Mouse (Mus musculus) small intestine, adult 2 months (tissue): Measurements from ENCODE around the gene Gsx1. TPM values are rescaled to one million over a fixed set of nuclear protein-coding genes. Genes with fewer than 3 reads are reported as not detected.

Experiments used
- H3K27ac ChIP-seq: fragments of 200-500 bp; 2 replicates; pipeline ENCODE4 v1.5.1; 2012; ENCODE audit warnings: low read depth, low read length, control low read depth, inconsistent platforms; ENCODE audit not compliant: insufficient read depth
- H3K27me3 ChIP-seq: fragments of 200-500 bp; 2 replicates; pipeline ENCODE4 v1.6.1; 2012; ENCODE audit warnings: mild to moderate bottlenecking, moderate library complexity, low read length, inconsistent platforms; ENCODE audit not compliant: control insufficient read depth, insufficient read depth
- H3K36me3 ChIP-seq: fragments of 200-500 bp; 2 replicates; pipeline ENCODE4 v1.6.1; 2012; ENCODE audit warnings: mild to moderate bottlenecking, low read length, control low read depth, inconsistent platforms; ENCODE audit not compliant: control insufficient read depth, insufficient read depth
- H3K4me1 ChIP-seq: fragments of 200-500 bp; 2 replicates; pipeline ENCODE4 v1.6.1; 2012; ENCODE audit warnings: low read length, inconsistent platforms, mixed read lengths; ENCODE audit not compliant: control insufficient read depth, insufficient read depth, insufficient read length
- H3K4me3 ChIP-seq: fragments of 200-500 bp; 2 replicates; pipeline ENCODE4 v1.5.1; 2012; ENCODE audit warnings: low read depth, mild to moderate bottlenecking, control low read depth, inconsistent platforms, low read length, moderate library complexity
- CTCF ChIP-seq: fragments of 200-500 bp; IDR thresholded peaks from 2 replicates; pipeline ENCODE4 v1.5.1; 2012; ENCODE audit warnings: low read depth, mild to moderate bottlenecking, control low read depth, inconsistent platforms, low read length, moderate library complexity, mixed read lengths; ENCODE audit not compliant: insufficient replicate concordance, insufficient read length; ENCODE audit errors: extremely low read depth
- POLR2A ChIP-seq: fragments of 200-500 bp; IDR thresholded peaks from 2 replicates; pipeline ENCODE4 v1.6.1; 2012; ENCODE audit warnings: low read depth, mild to moderate bottlenecking, control low read depth, inconsistent platforms, low read length, moderate library complexity
- WGBS: fragments of 180-500 bp; shearing (Covaris S2); methylation state at CpG from one replicate; pipeline ENCODE4 v1.1.7; 2018; 5-methylcytosine and 5-hydroxymethylcytosine counted together
- polyA plus RNA-seq: library from polyadenylated mRNA; depleted of rRNA; stranded (reverse); fragments of >200 nt; gene quantifications from 2 replicates; pipeline ENCODE4 v1.2.3, GENCODE M21; 2012

Gene Gsx1
- polyA plus RNA-seq, 1 experiment, result not detected

DNA sequence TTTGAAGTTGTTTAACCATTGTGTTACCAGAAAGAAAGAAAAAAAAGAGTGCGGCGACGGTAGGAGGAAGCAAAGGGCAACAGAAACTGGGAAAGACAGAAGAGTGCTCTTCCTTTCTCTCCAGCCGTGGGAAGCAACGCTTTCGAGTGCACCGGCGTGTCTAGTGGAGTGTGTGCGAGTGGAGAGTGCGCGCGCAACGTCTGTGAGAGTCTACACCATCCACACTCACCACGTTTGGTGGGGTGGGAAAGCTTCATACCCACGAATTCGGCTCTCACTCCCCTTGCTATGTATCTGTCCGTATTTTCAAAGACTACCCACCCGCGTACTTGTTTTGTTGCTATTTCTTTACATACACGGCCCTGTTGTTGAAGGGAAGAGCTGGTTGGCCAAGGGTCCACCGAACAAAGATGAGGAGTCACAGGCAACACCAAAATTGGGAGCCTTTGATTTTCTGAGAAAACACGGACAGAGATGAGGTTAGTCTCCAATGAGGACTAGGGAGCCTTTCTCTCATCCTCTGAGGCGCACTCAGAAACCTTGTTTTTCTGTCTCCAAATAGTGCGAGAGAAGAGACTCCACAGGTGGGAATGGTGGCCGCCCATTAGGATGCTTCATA lies 835 bp upstream of the Gsx1 start:
- Histone ChIP-seq H3K36me3 (no peaks in the 10 kb centered on the region), H3K27me3 (peaks cover 62% of the 10 kb centered on the region), H3K27ac (no peak overlapping the region), H3K4me1 (peaks cover 19% of the 10 kb centered on the region), H3K4me3 (peak overlapping the region; percentile 50)
- 5% methylated on average over 25 of the region's 25 CpGs for WGBS
- TF ChIP-seq POLR2A (no peak), CTCF (no peak)

DNA sequence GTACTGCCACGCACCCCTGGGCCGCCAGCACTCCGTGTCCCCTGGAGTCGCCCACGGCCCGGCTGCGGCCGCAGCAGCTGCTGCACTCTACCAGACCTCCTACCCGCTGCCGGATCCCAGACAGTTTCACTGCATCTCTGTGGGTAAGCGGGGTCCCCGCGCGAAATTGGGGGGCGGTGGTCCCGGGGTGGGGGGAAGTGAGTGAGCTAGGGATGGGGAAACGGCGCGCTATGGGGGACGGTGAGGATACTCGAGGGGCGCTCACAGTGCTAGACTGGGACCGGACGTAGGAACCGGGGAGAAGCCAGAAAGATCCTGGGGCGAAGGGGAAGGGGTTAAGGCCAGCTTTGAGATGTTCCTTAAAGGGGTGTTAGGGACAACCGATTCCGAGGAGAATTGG lies 660 bp downstream of the Gsx1 start:
- H3K27me3 ChIP-seq, result peaks cover 70% of the 10 kb centered on the region
- H3K27ac ChIP-seq, result no peak overlapping the region
- H3K4me1 ChIP-seq, result peaks cover 19% of the 10 kb centered on the region
- H3K36me3 ChIP-seq, result no peaks in the 10 kb centered on the region
- peak overlapping the region; percentile 18; the same call in 1 of the 2 replicates for H3K4me3 ChIP-seq
- TF ChIP-seq CTCF (no peak), POLR2A (no peak)
- WGBS, result 5% methylated on average over 28 of the region's 28 CpGs

DNA sequence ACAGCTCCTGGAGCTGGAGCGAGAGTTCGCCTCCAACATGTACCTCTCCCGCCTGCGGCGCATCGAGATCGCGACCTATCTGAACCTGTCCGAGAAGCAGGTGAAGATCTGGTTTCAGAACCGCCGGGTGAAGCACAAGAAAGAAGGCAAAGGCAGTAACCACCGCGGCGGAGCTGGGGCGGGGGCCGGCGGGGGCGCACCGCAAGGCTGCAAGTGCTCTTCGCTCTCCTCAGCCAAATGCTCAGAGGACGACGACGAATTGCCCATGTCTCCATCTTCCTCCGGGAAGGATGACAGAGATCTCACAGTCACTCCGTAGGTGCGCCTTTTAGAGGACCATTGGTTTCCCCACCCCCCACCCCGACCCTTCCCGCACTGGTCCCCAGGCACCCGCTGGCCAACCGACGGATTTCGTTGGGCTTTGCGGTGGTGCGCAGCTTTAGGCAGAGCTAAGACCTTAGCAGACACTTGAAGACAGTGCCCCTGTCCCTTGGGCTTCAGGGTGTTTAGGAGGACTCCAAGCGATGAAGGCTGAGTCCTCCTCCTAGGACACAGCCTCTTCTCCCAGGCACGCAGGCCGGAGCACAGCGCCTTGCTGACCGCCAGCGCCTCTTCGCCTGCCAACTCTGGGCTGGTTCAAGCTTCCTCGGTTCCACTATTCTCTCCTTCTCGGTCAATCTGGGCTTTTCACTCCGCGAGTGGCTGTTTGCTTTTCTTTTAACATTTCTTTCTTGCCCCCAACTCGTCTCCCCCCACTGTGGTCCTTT lies 1.5 kb downstream of the Gsx1 start:
- 4% methylated on average over 46 of the region's 46 CpGs for WGBS

DNA sequence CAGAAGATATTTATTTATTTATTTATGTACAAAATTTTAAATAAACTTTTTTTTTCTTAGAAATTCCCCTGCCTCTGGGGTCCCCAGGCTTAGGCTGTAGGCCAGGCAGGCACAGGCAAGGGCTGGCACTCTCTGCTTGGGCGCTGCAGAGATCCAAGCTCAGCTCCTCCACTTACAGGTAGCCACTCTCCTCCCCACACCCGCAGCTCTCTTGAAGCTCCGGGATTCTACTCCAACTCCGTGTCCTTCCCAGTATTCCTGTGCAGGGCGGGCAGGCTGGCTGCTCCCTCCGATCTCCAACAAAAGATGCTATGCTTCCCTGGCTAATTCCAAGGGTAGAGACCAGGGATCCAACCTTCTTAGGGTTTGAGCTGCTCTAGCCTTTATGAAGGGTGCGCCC lies 2.4 kb downstream of the Gsx1 start:
- H3K4me1 ChIP-seq, result peaks cover 19% of the 10 kb centered on the region
- no peak for TF ChIP-seq CTCF
- no peak for TF ChIP-seq POLR2A
- H3K4me3 ChIP-seq, result no peak overlapping the region
- no peak overlapping the region for H3K27ac ChIP-seq
- no peaks in the 10 kb centered on the region for H3K36me3 ChIP-seq
- WGBS, result 3% methylated on average over 7 of the region's 7 CpGs
- peaks cover 63% of the 10 kb centered on the region for H3K27me3 ChIP-seq

More for the DNA sequence above, 1.5 kb downstream of the Gsx1 start:
- Histone ChIP-seq H3K4me3 (no peak overlapping the region), H3K4me1 (peaks cover 19% of the 10 kb centered on the region), H3K27ac (no peak overlapping the region), H3K36me3 (no peaks in the 10 kb centered on the region), H3K27me3 (peaks cover 69% of the 10 kb centered on the region)
- TF ChIP-seq CTCF (no peak), POLR2A (no peak)

DNA sequence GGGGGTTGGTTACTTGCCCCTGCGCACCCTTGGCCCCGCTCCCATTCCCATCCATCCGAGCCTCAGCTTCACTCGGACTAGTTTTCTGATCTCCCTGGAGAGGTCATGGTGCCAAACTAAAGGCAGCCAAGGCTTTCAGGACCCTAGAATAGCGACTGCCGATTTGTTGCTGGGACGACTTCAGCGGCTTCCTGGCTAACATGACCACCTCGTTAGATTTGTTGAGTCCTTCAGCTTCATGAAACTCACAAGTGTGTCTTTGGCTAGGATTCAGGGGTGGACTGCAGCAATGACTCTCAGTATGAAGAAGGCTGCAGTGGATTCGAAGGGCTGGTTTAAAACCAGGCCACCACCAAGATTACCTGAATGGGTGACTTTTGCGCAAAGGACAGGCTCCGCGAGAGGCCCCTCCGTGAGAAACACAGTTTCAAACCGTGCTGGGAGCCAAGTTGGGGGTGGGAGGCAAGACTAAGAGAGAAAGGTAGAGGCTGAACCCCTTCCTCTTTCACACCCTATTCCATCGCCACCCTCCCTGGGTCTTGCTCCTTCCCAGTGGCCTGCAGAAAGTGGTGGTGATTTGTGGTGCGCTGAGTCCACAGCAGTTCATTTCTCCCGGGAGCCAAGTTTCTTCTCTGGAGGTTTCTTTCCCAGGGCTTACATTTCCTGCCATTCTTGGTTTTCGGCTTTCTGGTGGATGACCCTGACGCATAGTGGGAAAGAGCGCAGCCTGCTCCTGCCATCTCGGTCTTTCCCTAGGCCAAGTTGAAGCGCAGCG lies 3.5 kb downstream of the Gsx1 start:
- WGBS, result 5% methylated on average over 24 of the region's 24 CpGs
- Histone ChIP-seq H3K27me3 (peaks cover 52% of the 10 kb centered on the region), H3K4me1 (peaks cover 15% of the 10 kb centered on the region), H3K4me3 (no peak overlapping the region), H3K36me3 (no peaks in the 10 kb centered on the region), H3K27ac (no peak overlapping the region)
- TF ChIP-seq POLR2A, result no peak
- TF ChIP-seq CTCF, result no peak

DNA sequence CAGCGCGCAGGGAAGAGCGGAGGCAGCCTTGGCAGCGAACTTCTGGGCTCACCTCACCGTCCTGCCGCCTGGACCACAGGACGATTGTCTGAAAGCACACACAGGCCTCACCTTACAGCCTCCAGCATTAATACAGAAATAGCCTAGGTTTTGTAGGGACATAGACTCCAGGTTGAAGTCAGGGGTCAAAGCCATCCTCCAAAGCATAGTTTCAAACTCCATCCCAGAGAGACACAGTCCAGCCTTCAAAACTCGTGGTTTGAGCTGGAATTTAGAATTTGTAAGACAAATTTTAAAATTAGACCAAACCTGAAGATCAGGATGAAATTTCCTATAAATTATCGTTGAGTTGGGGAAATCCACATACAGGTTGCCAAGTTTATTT lies 4.1 kb downstream of the Gsx1 start:
- 6% methylated on average over 9 of the region's 9 CpGs for WGBS
- H3K4me1 ChIP-seq, result peaks cover 13% of the 10 kb centered on the region
- H3K27ac ChIP-seq, result no peak overlapping the region
- TF ChIP-seq CTCF, result no peak
- no peak for TF ChIP-seq POLR2A
- no peak overlapping the region for H3K4me3 ChIP-seq
- H3K36me3 ChIP-seq, result no peaks in the 10 kb centered on the region
- H3K27me3 ChIP-seq, result peaks cover 48% of the 10 kb centered on the region

DNA sequence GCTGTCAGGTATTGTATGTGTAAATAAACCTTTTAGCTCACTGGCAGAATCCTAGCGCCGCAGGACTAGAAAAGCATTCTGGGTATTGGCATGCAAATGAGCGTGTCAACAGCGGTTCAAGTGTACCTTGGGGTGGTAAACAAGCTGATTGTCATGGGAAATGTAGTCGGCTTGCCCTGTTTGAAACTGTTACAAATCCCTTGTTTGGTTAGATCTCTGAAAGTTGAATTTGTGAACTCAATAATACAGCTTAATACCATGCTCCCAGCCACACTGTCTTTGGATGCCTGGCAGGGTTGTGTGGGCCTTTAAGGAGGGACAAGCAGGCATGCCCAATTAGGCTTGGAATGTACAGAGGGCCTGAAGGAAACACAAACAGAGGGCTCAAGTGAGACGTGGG lies 16.4 kb downstream of the Gsx1 start:
- H3K36me3 ChIP-seq, result no peaks in the 10 kb centered on the region
- 17% methylated on average over 6 of the region's 6 CpGs for WGBS
- no peak overlapping the region for H3K27ac ChIP-seq
- no peak overlapping the region for H3K4me3 ChIP-seq
- TF ChIP-seq POLR2A (no peak), CTCF (no peak)
- H3K4me1 ChIP-seq, result no peaks in the 10 kb centered on the region
- H3K27me3 ChIP-seq, result peaks cover 2% of the 10 kb centered on the region; the same call in 1 of the 2 replicates
